Mouse (Mus musculus) thymus, adult 2 months (tissue): ENCODE measurements around the gene Dpy19l3.

ENCODE experiments used
- CTCF ChIP-seq: fragments of 200-500 bp; IDR thresholded peaks from 2 replicates; pipeline ENCODE4 v1.5.1; 2012; ENCODE audit warnings: mild to moderate bottlenecking, control low read depth, low read length, moderate library complexity, borderline replicate concordance; ENCODE audit not compliant: control insufficient read depth, poor library complexity, insufficient read depth; ENCODE audit errors: extremely low read depth
- POLR2A ChIP-seq: fragments of 200-500 bp; IDR thresholded peaks from 2 replicates; pipeline ENCODE4 v1.6.1; 2012; ENCODE audit warnings: mild to moderate bottlenecking, low read length, control low read depth, moderate library complexity; ENCODE audit not compliant: control insufficient read depth, poor library complexity, insufficient read depth; ENCODE audit errors: extremely low read depth

GRCm38 (mm10) chr7:35659173-35659572 is 95.1 kb downstream of the Dpy19l3 start:
- TF ChIP-seq CTCF (peak; percentile 64; the same call in 1 of the 2 replicates), POLR2A (no peak)
